Mouse (Mus musculus) limb, embryonic 14.5 days (tissue): ENCODE measurements at regions not wholly inside any gene's neighbourhood (a gene's known extent, or its start where the extent isn't known, plus 50 kb on each side); places are given as distances from the start of the nearest gene placed in this dataset.

Experiments used
- ATAC-seq: fragments of 200-750 bp; cut with Nextera tagmentation; 2 replicates; pipeline ENCODE4 v1.8.0; 2017; ENCODE audit warnings: low read depth, moderate number of reproducible peaks, moderate TSS enrichment; ENCODE audit not compliant: low FRiP score
- DNase-seq: peaks from one replicate; pipeline ENCODE4 v3.0.0-alpha.2; 2015; ENCODE audit warnings: low spot score
- H3K27ac ChIP-seq: fragments of 300-500 bp; sonication (generic); replicated peaks from 2 replicates; pipeline ENCODE4 v1.5.1; 2014; ENCODE audit warnings: low read depth, mild to moderate bottlenecking, low read length, moderate library complexity, mixed read lengths
- H3K27me3 ChIP-seq: fragments of 300-500 bp; sonication (generic); 2 replicates; pipeline ENCODE4 v1.6.1; 2014; ENCODE audit warnings: low read length, mixed read lengths; ENCODE audit not compliant: control insufficient read depth, insufficient read depth
- H3K36me3 ChIP-seq: fragments of 300-500 bp; sonication (generic); 2 replicates; pipeline ENCODE4 v1.6.1; 2014; ENCODE audit warnings: mild to moderate bottlenecking, low read length, moderate library complexity, mixed read lengths; ENCODE audit not compliant: control insufficient read depth, insufficient read depth
- H3K4me1 ChIP-seq: fragments of 300-500 bp; sonication (generic); 2 replicates; pipeline ENCODE4 v1.6.1; 2014; ENCODE audit warnings: antibody characterized with exemption, low read length, mixed read lengths; ENCODE audit not compliant: control insufficient read depth, insufficient read depth
- H3K4me2 ChIP-seq: fragments of 300-500 bp; sonication (generic); replicated peaks from 2 replicates; pipeline ENCODE4 v1.6.1; 2014; ENCODE audit warnings: low read depth, mild to moderate bottlenecking, low read length, moderate library complexity; ENCODE audit not compliant: severe bottlenecking
- H3K4me3 ChIP-seq: fragments of 300-500 bp; sonication (generic); replicated peaks from 2 replicates; pipeline ENCODE4 v1.5.1; 2014; ENCODE audit warnings: low read length
- H3K9ac ChIP-seq: fragments of 300-500 bp; sonication (generic); 2 replicates; pipeline ENCODE4 v1.6.1; 2014; ENCODE audit warnings: mild to moderate bottlenecking, low read depth, low read length, moderate library complexity; ENCODE audit not compliant: severe bottlenecking
- H3K9me3 ChIP-seq: fragments of 300-500 bp; sonication (generic); 2 replicates; pipeline ENCODE4 v1.6.1; 2016; ENCODE audit warnings: low read length; ENCODE audit not compliant: control insufficient read depth
- POLR2A ChIP-seq: fragments of 200-500 bp; IDR thresholded peaks from 2 replicates; pipeline ENCODE4 v1.8.0; 2012; ENCODE audit warnings: inconsistent platforms, mild to moderate bottlenecking, moderate library complexity, borderline replicate concordance; ENCODE audit not compliant: insufficient read depth, insufficient read length; ENCODE audit errors: extremely low read depth
- WGBS: fragments of 180-500 bp; shearing (Covaris S2); extraction: QIAGEN DNeasy Blood & Tissue Kit; methylation state at CpG from one replicate; pipeline ENCODE4 v1.1.7; 2014; 5-methylcytosine and 5-hydroxymethylcytosine counted together

- no peak for TF ChIP-seq POLR2A
- no peak overlapping the region for H3K4me2 ChIP-seq
- DNase-seq (no peak), ATAC-seq (no peak)
- no peak overlapping the region for H3K27ac ChIP-seq
- no peaks in the 10 kb centered on the region for H3K36me3 ChIP-seq
- no peak overlapping the region for H3K4me3 ChIP-seq
- H3K9me3 ChIP-seq: no peaks in the 10 kb centered on the region
- WGBS: 67% methylated on average over 4 of the region's 4 CpGs
- no peaks in the 10 kb centered on the region for H3K27me3 ChIP-seq
- H3K4me1 ChIP-seq: no peaks in the 10 kb centered on the region
- no peak overlapping the region for H3K9ac ChIP-seq
Measured at GRCm38 (mm10) chr13:107175891-107176290, 154.0 kb upstream of the Kif2a start.

- Histone ChIP-seq H3K4me3 (peak overlapping the region; percentile 11; the same call in 1 of the 2 replicates), H3K4me2 (peak overlapping the region; percentile 44), H3K36me3 (no peaks in the 10 kb centered on the region), H3K4me1 (0 out of 2 replicates have a peak, but pooled peaks cover 3% of the 10 kb centered on the region), H3K27ac (no peak overlapping the region), H3K27me3 (no peaks in the 10 kb centered on the region), H3K9me3 (no peaks in the 10 kb centered on the region), H3K9ac (peak overlapping the region; percentile 13; the same call in 1 of the 2 replicates)
- no peak for TF ChIP-seq POLR2A
- DNase-seq (no peak), ATAC-seq (no peak)
- WGBS: 19% methylated on average over 15 of the region's 15 CpGs
Measured at GRCm38 (mm10) chr13:107168599-107169149, 146.7 kb upstream of the Kif2a start.

- ATAC-seq: no peak
- H3K4me1 ChIP-seq: 0 out of 2 replicates have a peak, but pooled peaks cover 3% of the 10 kb centered on the region
Measured at GRCm38 (mm10) chr13:107167856-107168598, 146.1 kb upstream of the Kif2a start.

GRCm38 (mm10) chr13:107151548-107151947 is 129.6 kb upstream of the Kif2a start:
- ATAC-seq: no peak
- Histone ChIP-seq H3K27ac (no peak overlapping the region), H3K36me3 (no peaks in the 10 kb centered on the region), H3K27me3 (no peaks in the 10 kb centered on the region), H3K4me2 (no peak overlapping the region), H3K4me3 (no peak overlapping the region), H3K4me1 (no peaks in the 10 kb centered on the region), H3K9me3 (no peaks in the 10 kb centered on the region), H3K9ac (no peak overlapping the region)
- no peak for DNase-seq
- no peak for TF ChIP-seq POLR2A
- WGBS: 80% methylated on average over 5 of the region's 5 CpGs

More at GRCm38 (mm10) chr13:107167856-107168598, 146.1 kb upstream of the Kif2a start:
- no peak overlapping the region for H3K9ac ChIP-seq
- 0 out of 2 replicates have a peak overlapping the region, but pooled peaks have one; percentile 11 for H3K4me3 ChIP-seq
- H3K36me3 ChIP-seq: no peaks in the 10 kb centered on the region
- H3K27ac ChIP-seq: no peak overlapping the region
- no peaks in the 10 kb centered on the region for H3K9me3 ChIP-seq
- 63% methylated on average over 10 of the region's 10 CpGs for WGBS
- peak overlapping the region; percentile 44; the same call in 1 of the 2 replicates for H3K4me2 ChIP-seq
- H3K27me3 ChIP-seq: no peaks in the 10 kb centered on the region
- TF ChIP-seq POLR2A: no peak
- DNase-seq: no peak

- 70% methylated on average over 4 of the region's 4 CpGs for WGBS
- Histone ChIP-seq H3K27ac (no peak overlapping the region), H3K9ac (no peak overlapping the region), H3K4me2 (no peak overlapping the region), H3K27me3 (no peaks in the 10 kb centered on the region), H3K9me3 (no peaks in the 10 kb centered on the region), H3K4me1 (no peaks in the 10 kb centered on the region), H3K4me3 (no peak overlapping the region), H3K36me3 (no peaks in the 10 kb centered on the region)
- DNase-seq: no peak
- no peak for ATAC-seq
- TF ChIP-seq POLR2A: no peak
Measured at GRCm38 (mm10) chr13:107141209-107141608, 119.3 kb upstream of the Kif2a start.
